Mouse (Mus musculus): ENCODE measurements around the gene Slco2a1.

Gene Slco2a1

DNA sequence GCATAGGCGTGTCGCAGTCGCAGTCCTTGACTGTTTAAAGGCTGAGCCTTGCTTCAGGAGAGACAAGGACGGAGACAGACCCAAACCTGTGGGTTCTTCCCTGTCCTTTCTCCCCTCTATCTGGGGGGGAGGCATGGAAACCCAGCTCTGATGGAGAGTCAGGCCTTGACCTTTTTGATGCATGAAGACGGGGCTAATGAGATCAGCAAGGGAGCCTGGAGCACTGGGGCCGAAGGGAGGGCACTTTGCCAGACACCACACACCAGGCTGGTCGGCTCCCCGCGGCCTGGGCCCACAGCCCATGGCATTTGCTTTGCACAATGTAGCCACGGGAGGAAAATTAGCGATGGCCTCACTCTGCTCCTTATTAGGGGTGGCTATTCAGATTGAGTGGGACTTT is 66.5 kb downstream of the Slco2a1 start:
- TF ChIP-seq NANOG (IDR thresholded peaks at IDR 0.05; ENCODE audit: borderline replicate concordance, low read length) (no peak), CTCF (conservative IDR thresholded peaks at IDR 0.05; ENCODE audit: low read length) (no peak), POU5F1 (IDR thresholded peaks at IDR 0.05; ENCODE audit: borderline replicate concordance, low read length) (no peak)
- H3K4me1 ChIP-seq (replicated peaks; ENCODE audit: low read depth, low read length) = peaks cover 28% of the 10 kb centered on the region
- H3K9me3 ChIP-seq (ENCODE audit: low read length) = no peaks in the 10 kb centered on the region
- no peak overlapping the region for H3K4me3 ChIP-seq (replicated peaks; ENCODE audit: low read length)
- H3K36me3 ChIP-seq (ENCODE audit: insufficient read depth, low read length) = no peaks in the 10 kb centered on the region
- peaks cover 28% of the 10 kb centered on the region for H3K27me3 ChIP-seq (ENCODE audit: insufficient read depth, low read length)

DNA sequence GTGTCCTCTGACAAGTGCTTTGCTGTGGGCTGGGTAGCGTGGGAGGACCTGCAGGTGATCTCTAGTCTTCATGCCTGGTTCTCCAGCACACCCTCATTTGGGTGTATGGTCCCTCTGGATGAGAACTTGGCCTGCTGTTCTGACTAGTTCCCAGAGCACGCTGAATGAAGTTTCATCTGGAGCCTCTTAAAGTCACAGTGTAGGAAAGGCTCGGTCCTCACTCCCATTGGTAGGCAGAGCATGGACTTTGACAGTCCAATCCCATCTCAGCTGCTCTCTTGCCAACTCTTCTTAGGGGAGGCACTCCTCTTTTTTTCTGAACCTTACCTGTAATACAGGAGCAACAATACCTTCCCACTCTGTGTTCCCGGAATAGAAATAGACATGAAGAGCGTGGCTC is 67.7 kb downstream of the Slco2a1 start:
- Histone ChIP-seq H3K4me1 (replicated peaks; ENCODE audit: low read depth, low read length) (peaks cover 25% of the 10 kb centered on the region), H3K9me3 (ENCODE audit: low read length) (no peaks in the 10 kb centered on the region), H3K36me3 (ENCODE audit: insufficient read depth, low read length) (no peaks in the 10 kb centered on the region), H3K27me3 (ENCODE audit: insufficient read depth, low read length) (peaks cover 28% of the 10 kb centered on the region), H3K4me3 (replicated peaks; ENCODE audit: low read length) (no peak overlapping the region)
- TF ChIP-seq POU5F1 (IDR thresholded peaks at IDR 0.05; ENCODE audit: borderline replicate concordance, low read length) (no peak), CTCF (conservative IDR thresholded peaks at IDR 0.05; ENCODE audit: low read length) (no peak), NANOG (IDR thresholded peaks at IDR 0.05; ENCODE audit: borderline replicate concordance, low read length) (no peak)

GRCm38 (mm10) chr9:103060551-103060950 is 72.0 kb downstream of the Slco2a1 start:
- peaks cover 5% of the 10 kb centered on the region; the same call in 1 of the 2 replicates for H3K4me1 ChIP-seq (replicated peaks; ENCODE audit: low read depth, low read length)
- TF ChIP-seq CTCF (conservative IDR thresholded peaks at IDR 0.05; ENCODE audit: low read length) (no peak), POU5F1 (IDR thresholded peaks at IDR 0.05; ENCODE audit: borderline replicate concordance, low read length) (no peak), NANOG (IDR thresholded peaks at IDR 0.05; ENCODE audit: borderline replicate concordance, low read length) (no peak)
- H3K27me3 ChIP-seq (ENCODE audit: insufficient read depth, low read length) = peaks cover 21% of the 10 kb centered on the region
- no peaks in the 10 kb centered on the region for H3K9me3 ChIP-seq (ENCODE audit: low read length)
- H3K36me3 ChIP-seq (ENCODE audit: insufficient read depth, low read length) = no peaks in the 10 kb centered on the region
- no peak overlapping the region for H3K4me3 ChIP-seq (replicated peaks; ENCODE audit: low read length)

- H3K4me1 ChIP-seq (replicated peaks; ENCODE audit: low read depth, low read length) = peaks cover 4% of the 10 kb centered on the region; the same call in 1 of the 2 replicates
- H3K27me3 ChIP-seq (ENCODE audit: insufficient read depth, low read length) = peaks cover 17% of the 10 kb centered on the region
- no peak overlapping the region for H3K4me3 ChIP-seq (replicated peaks; ENCODE audit: low read length)
- no peaks in the 10 kb centered on the region for H3K9me3 ChIP-seq (ENCODE audit: low read length)
- TF ChIP-seq NANOG (IDR thresholded peaks at IDR 0.05; ENCODE audit: borderline replicate concordance, low read length) (no peak), CTCF (conservative IDR thresholded peaks at IDR 0.05; ENCODE audit: low read length) (no peak)
- no peaks in the 10 kb centered on the region for H3K36me3 ChIP-seq (ENCODE audit: insufficient read depth, low read length)
These were observed 73.0 kb downstream of the Slco2a1 start for GRCm38 (mm10) chr9:103061471-103062053.

DNA sequence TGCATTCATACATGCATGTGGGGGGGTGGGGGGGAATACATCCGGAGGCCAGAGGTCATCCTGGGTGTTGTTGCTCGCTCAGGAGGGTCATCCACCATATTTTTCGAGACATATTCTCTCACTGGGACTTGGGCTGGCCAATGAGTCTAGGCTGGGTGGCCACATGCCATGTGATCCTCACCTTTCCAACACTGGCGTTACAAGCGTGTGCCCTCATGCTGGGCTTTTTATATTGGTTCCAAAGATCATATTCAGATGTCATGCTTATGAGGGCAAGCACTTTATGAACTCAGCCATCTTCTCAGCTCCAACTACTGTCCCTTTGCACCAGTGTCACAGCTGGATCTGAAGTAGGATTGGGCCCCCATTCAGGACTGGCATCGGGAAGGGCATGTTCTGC is 75.1 kb downstream of the Slco2a1 start:
- TF ChIP-seq POU5F1 (IDR thresholded peaks at IDR 0.05; ENCODE audit: borderline replicate concordance, low read length) (no peak), NANOG (IDR thresholded peaks at IDR 0.05; ENCODE audit: borderline replicate concordance, low read length) (no peak), CTCF (conservative IDR thresholded peaks at IDR 0.05; ENCODE audit: low read length) (no peak)
- Histone ChIP-seq H3K9me3 (ENCODE audit: low read length) (no peaks in the 10 kb centered on the region), H3K27me3 (ENCODE audit: insufficient read depth, low read length) (peaks cover 11% of the 10 kb centered on the region), H3K4me1 (replicated peaks; ENCODE audit: low read depth, low read length) (no peaks in the 10 kb centered on the region), H3K4me3 (replicated peaks; ENCODE audit: low read length) (no peak overlapping the region), H3K36me3 (ENCODE audit: insufficient read depth, low read length) (no peaks in the 10 kb centered on the region)

DNA sequence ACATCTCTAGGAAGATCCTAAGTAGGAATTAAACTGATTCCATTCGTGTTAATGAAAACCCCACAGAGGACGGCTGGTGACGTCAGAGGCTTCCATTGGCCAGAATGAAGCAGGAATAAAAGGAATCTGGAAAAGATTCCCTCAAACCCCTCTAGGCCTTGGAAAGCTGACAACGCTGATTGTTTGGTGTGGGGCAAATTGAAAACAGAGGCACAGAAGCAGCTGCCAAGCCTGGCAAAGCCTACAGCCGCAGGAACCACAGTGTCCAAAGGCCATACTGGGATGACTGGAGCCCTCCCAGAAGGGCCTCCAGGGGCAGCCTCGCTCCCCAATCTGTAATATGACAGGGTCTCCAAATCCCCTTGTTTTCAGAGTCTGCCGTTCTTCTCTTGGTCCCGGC is 78.3 kb downstream of the Slco2a1 start:
- H3K27me3 ChIP-seq (ENCODE audit: insufficient read depth, low read length) = peaks cover 13% of the 10 kb centered on the region
- H3K9me3 ChIP-seq (ENCODE audit: low read length) = no peaks in the 10 kb centered on the region
- no peaks in the 10 kb centered on the region for H3K4me1 ChIP-seq (replicated peaks; ENCODE audit: low read depth, low read length)
- no peak overlapping the region for H3K4me3 ChIP-seq (replicated peaks; ENCODE audit: low read length)
- H3K36me3 ChIP-seq (ENCODE audit: insufficient read depth, low read length) = no peaks in the 10 kb centered on the region
- no peak for TF ChIP-seq POU5F1 (IDR thresholded peaks at IDR 0.05; ENCODE audit: borderline replicate concordance, low read length)
- TF ChIP-seq NANOG (IDR thresholded peaks at IDR 0.05; ENCODE audit: borderline replicate concordance, low read length) = no peak
- no peak for TF ChIP-seq CTCF (conservative IDR thresholded peaks at IDR 0.05; ENCODE audit: low read length)

GRCm38 (mm10) chr9:103067651-103068050 is 79.1 kb downstream of the Slco2a1 start:
- Histone ChIP-seq H3K9me3 (ENCODE audit: low read length) (no peaks in the 10 kb centered on the region), H3K27me3 (ENCODE audit: insufficient read depth, low read length) (peaks cover 16% of the 10 kb centered on the region), H3K36me3 (ENCODE audit: insufficient read depth, low read length) (no peaks in the 10 kb centered on the region), H3K4me1 (replicated peaks; ENCODE audit: low read depth, low read length) (no peaks in the 10 kb centered on the region), H3K4me3 (replicated peaks; ENCODE audit: low read length) (no peak overlapping the region)
- TF ChIP-seq NANOG (IDR thresholded peaks at IDR 0.05; ENCODE audit: borderline replicate concordance, low read length) (no peak), CTCF (conservative IDR thresholded peaks at IDR 0.05; ENCODE audit: low read length) (no peak), POU5F1 (IDR thresholded peaks at IDR 0.05; ENCODE audit: borderline replicate concordance, low read length) (no peak)

DNA sequence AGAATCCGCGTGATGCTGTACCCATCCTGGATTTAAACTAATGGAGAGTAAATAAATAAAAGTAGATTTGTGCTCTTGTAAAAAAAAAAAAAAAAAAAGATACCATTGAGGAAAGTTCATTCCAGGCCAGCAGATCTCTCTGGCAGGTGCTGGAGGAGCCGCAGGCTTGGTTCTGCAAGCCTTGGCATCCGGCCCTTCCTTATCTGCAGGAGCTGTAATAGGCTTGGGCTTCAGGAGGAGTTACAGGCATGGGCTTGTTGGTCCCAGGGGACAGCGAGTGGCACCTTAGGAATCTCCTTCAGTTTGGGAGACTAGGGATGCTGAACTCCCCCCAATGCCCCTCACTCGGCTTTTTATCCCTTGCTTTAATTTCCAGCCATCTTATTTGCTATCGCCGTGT is 80.3 kb downstream of the Slco2a1 start:
- Histone ChIP-seq H3K4me3 (replicated peaks; ENCODE audit: low read length) (no peak overlapping the region), H3K27me3 (ENCODE audit: insufficient read depth, low read length) (peaks cover 16% of the 10 kb centered on the region), H3K36me3 (ENCODE audit: insufficient read depth, low read length) (no peaks in the 10 kb centered on the region), H3K9me3 (ENCODE audit: low read length) (no peaks in the 10 kb centered on the region), H3K4me1 (replicated peaks; ENCODE audit: low read depth, low read length) (no peaks in the 10 kb centered on the region)
- TF ChIP-seq POU5F1 (IDR thresholded peaks at IDR 0.05; ENCODE audit: borderline replicate concordance, low read length) (no peak), NANOG (IDR thresholded peaks at IDR 0.05; ENCODE audit: borderline replicate concordance, low read length) (no peak)

DNA sequence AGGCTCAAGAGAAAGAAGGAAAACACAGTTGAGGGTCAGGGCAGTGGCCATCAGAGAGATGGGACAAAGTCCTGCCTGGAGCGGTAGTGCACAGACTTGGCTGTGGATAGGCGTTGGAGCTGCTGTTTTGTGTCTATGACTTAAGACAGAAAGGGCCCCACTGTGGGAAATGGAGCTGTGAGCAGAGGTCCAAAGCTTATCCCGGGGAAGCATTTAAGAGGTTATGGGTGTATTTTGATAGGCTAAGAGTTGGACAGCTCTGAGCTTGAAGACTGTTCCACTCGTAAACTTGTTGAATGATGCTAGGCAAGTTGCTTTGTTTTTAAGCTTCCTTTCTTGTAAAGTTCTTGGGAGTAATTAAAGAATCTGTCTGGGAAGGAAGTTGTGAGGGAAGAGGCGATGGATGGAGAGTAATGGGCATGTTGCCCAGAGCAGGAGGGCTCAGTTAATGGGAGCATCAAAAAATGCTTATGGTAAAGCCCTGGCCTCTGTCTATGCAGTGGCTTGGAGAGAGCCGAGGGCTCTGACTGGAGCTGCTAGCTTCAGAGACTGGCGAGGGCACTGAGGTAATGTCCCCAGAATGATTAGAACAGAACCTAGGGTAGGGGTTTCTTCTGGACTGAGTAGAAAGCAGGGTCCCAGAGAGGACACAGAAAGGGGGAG is 83.2 kb downstream of the Slco2a1 start:
- no peaks in the 10 kb centered on the region for H3K9me3 ChIP-seq (ENCODE audit: low read length)

More for the DNA sequence above, 83.2 kb downstream of the Slco2a1 start:
- H3K36me3 ChIP-seq (ENCODE audit: insufficient read depth, low read length) = no peaks in the 10 kb centered on the region
- peaks cover 24% of the 10 kb centered on the region for H3K27me3 ChIP-seq (ENCODE audit: insufficient read depth, low read length)
- H3K4me1 ChIP-seq (replicated peaks; ENCODE audit: low read depth, low read length) = no peaks in the 10 kb centered on the region
- H3K4me3 ChIP-seq (replicated peaks; ENCODE audit: low read length) = no peak overlapping the region
- TF ChIP-seq POU5F1 (IDR thresholded peaks at IDR 0.05; ENCODE audit: borderline replicate concordance, low read length) (no peak), CTCF (conservative IDR thresholded peaks at IDR 0.05; ENCODE audit: low read length) (no peak), NANOG (IDR thresholded peaks at IDR 0.05; ENCODE audit: borderline replicate concordance, low read length) (no peak)

All from E14TG2a.4 (cell line).